Mouse (Mus musculus) T-cell, adult 2 months (primary cell): ENCODE results near the gene Fam167b.
"Not testable (repeated sequence)": the region's sequence is repeated elsewhere in the genome, so short reads cannot be mapped to it uniquely, and the experiment has no call there.

Experiments used
- DNase-seq: peaks from one replicate; pipeline ENCODE4 v3.0.0; 2022; ENCODE audit warnings: low spot score

The Fam167b gene

GRCm38 (mm10) chr4:129561184-129561583, 17.2 kb downstream of the Fam167b start:
- peak; percentile 29 for DNase-seq

GRCm38 (mm10) chr4:129558321-129558955, 19.9 kb downstream of the Fam167b start:
- peak; percentile 91 for DNase-seq

GRCm38 (mm10) chr4:129557256-129557808, 21.0 kb downstream of the Fam167b start:
- DNase-seq = no peak

GRCm38 (mm10) chr4:129556532-129557223, 21.7 kb downstream of the Fam167b start:
- peak; percentile 70 for DNase-seq

GRCm38 (mm10) chr4:129555862-129556531, 22.4 kb downstream of the Fam167b start:
- DNase-seq = no peak

- DNase-seq = no peak
Observed at GRCm38 (mm10) chr4:129555421-129555861, 22.9 kb downstream of the Fam167b start.

GRCm38 (mm10) chr4:129554512-129554911, 23.8 kb downstream of the Fam167b start:
- not testable (repeated sequence) for DNase-seq

GRCm38 (mm10) chr4:129550295-129550694, 28.1 kb downstream of the Fam167b start:
- DNase-seq = no peak

GRCm38 (mm10) chr4:129549306-129549705, 29.0 kb downstream of the Fam167b start:
- DNase-seq = peak; percentile 63

GRCm38 (mm10) chr4:129547631-129548030, 30.7 kb downstream of the Fam167b start:
- not testable (repeated sequence) for DNase-seq

- DNase-seq = no peak
Observed at GRCm38 (mm10) chr4:129544106-129544505, 34.2 kb downstream of the Fam167b start.

- peak; percentile 94 for DNase-seq
Observed at GRCm38 (mm10) chr4:129542592-129543141, 35.7 kb downstream of the Fam167b start, which contains the start of gene Hdac1. TSS of gene Hdac1 (minus strand) at chr4:129542713.

GRCm38 (mm10) chr4:129541868-129542591, 36.3 kb downstream of the Fam167b start:
- peak; percentile 37 for DNase-seq

- DNase-seq = peak; percentile 57
Observed at GRCm38 (mm10) chr4:129540012-129540411, 38.3 kb downstream of the Fam167b start.

GRCm38 (mm10) chr4:129528901-129529300, 49.4 kb downstream of the Fam167b start:
- DNase-seq = not testable (repeated sequence)
